Mouse (Mus musculus) colon, adult 2 months (tissue): ENCODE data around the gene Arnt2. TPM values are rescaled to one million over a fixed set of nuclear protein-coding genes. Genes with fewer than 3 reads are reported as not detected.

Source experiments
- polyA plus RNA-seq: library from polyadenylated mRNA; depleted of rRNA; stranded (reverse); fragments of >200 nt; gene quantifications from 2 replicates; pipeline ENCODE4 v1.2.3, GENCODE M21; 2012; rRNA removed

Gene Arnt2
- polyA plus RNA-seq = 0.61 and 0.76 TPM in 2 replicates

DNA sequence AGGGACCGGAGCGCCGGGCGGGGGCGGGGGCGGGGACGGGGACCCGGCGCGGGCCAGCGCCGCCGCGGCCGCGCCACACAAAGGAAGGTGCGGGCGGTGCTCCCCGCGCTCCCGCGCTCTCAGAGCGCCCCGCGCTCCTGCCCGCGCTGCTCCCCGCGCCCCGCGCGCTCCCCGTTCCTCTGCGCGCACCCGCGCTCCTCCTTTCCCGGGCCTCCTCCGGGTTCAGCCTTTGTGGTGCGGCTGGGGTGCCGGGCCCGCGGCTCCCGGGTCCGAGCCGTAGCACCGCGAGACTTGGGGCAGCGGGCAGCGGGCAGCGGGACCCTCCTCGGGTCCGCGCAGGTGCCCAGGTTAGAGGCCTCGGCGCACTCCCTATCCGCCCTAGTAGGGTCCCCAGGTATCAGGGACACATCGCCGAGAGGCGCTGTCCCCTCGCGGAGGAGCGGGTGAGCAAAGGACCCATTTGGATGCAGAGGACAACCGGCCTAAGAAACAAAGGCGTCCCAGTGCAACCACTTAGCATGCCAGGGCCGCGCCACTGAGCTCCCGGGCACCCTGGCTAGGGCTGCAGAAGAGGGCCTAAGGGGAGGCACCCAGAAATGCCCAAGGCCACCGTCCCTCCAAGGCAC lies at the start of gene Arnt2:
Gene Arnt2, minus strand, starts transcription at position 281 of the 626 bp plus-strand sequence.

Other genes with a start within 250 kb of the Arnt2 start
- gene Gm2115, start 118.8 kb upstream of the Arnt2 start, polyA plus RNA-seq = 2.1 and 2.7 TPM in 2 replicates
- 16.3 and 21.8 TPM in 2 replicates for gene Fah, start 196.5 kb upstream of the Arnt2 start, polyA plus RNA-seq